ENCODE assay signal across 9 mouse cellular contexts in the genomic region with DNA sequence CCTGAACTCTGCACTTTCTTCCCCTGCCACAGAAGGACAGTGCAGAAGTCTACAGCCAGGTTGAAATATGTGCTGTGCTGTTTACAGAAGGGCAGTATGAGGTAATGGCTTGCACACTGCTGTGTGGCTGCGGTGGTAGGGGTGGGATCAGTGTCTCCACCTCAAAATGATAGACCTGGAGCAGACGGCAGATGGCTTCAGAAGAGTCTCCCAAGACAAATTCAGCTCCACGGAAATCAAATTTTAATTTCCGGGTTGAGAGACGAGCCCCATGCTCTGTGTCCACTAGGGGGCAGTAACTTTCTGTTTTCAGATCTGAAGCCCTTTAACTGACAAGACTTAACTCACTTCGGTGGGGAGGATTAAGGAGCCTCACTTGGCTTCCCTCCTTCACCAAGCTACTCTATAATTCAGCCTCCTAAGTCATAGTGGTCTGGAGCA. TPM values are rescaled to one million over a fixed set of nuclear protein-coding genes. Genes with fewer than 3 reads are reported as not detected.
A peak's percentile ranks its signal among the peaks of the same experiment; 100 is the strongest.
DNase-seq lines count a peak whose midpoint lies in the region; ATAC-seq lines count a peak whose summit lies in the region.
"Had no signal": no experiment of that assay in that cellular context is flagged by ENCODE, and none has a peak within 500 bp of the region (broad histone marks: within the 10 kb centered on the region; RNA-seq: fewer than 3 reads in every experiment).

No protein-coding gene starts in this region.

- no peaks in the 10 kb centered on the region for H3K9me3 ChIP-seq in forebrain, embryonic 14.5 days (replicated peaks; ENCODE audit: control insufficient read depth, low read length)
- H3K9me3 ChIP-seq in intestine, embryonic 14.5 days (ENCODE audit: control insufficient read depth, low read length) = no peaks in the 10 kb centered on the region
- no peaks in the 10 kb centered on the region for H3K9me3 ChIP-seq in liver, embryonic 16.5 days (replicated peaks; ENCODE audit: control insufficient read depth, low read length)

- ATAC-seq in forebrain, embryonic 14.5 days = peak; percentile 54; the same call in 1 of the 2 replicates
- ATAC-seq in intestine, embryonic 14.5 days (replicated peaks; ENCODE audit: low FRiP score, low TSS enrichment, low read depth) = no peak
- peak; percentile 64 for ATAC-seq in liver, embryonic 16.5 days (ENCODE audit: low read depth)

- H3K4me2 ChIP-seq in forebrain, embryonic 14.5 days (ENCODE audit: low read length) = no peak overlapping the region
- H3K4me2 ChIP-seq in intestine, embryonic 14.5 days (ENCODE audit: low read length) = no peak overlapping the region
- H3K4me2 ChIP-seq in liver, embryonic 16.5 days (ENCODE audit: low read depth, low read length) = peak overlapping the region; percentile 4; the same call in 1 of the 2 replicates

- WGBS in forebrain, embryonic 14.5 days = 9% methylated on average over 6 of the region's 6 CpGs
- WGBS in intestine, embryonic 14.5 days = 13% methylated on average over 6 of the region's 6 CpGs
- WGBS in liver, embryonic 16.5 days (ENCODE audit: insufficient replicate concordance) = 17% methylated on average over 6 of the region's 6 CpGs

- no peaks in the 10 kb centered on the region for H3K27me3 ChIP-seq in forebrain, embryonic 14.5 days (replicated peaks; ENCODE audit: control insufficient read depth, insufficient read depth, low read length)
- H3K27me3 ChIP-seq in intestine, embryonic 14.5 days (replicated peaks; ENCODE audit: control insufficient read depth, insufficient read depth, low read length) = no peaks in the 10 kb centered on the region
- H3K27me3 ChIP-seq in liver, embryonic 16.5 days (ENCODE audit: control insufficient read depth, insufficient read depth, low read depth, low read length) = no peaks in the 10 kb centered on the region

- H3K36me3 ChIP-seq in forebrain, embryonic 14.5 days (ENCODE audit: control insufficient read depth, insufficient read depth, low read length) = no peaks in the 10 kb centered on the region
- no peaks in the 10 kb centered on the region for H3K36me3 ChIP-seq in intestine, embryonic 14.5 days (ENCODE audit: control insufficient read depth, insufficient read depth, low read length)
- H3K36me3 ChIP-seq in liver, embryonic 16.5 days (ENCODE audit: control insufficient read depth, insufficient read depth) = no peaks in the 10 kb centered on the region

- peak; percentile 40 to 68 for DNase-seq in heart, adult 18-20 months
- DNase-seq in heart, postnatal 36 days = no peak
- peak; percentile 87 for DNase-seq in adipocyte (ENCODE audit: low spot score)
- peak; percentile 83 for DNase-seq in forebrain, embryonic 14.5 days (ENCODE audit: low spot score)
- DNase-seq in intestine, embryonic 14.5 days (ENCODE audit: low spot score) = peak; percentile 66
- DNase-seq in natural killer cell, adult 2 months (ENCODE audit: low spot score in 2 of 2) = peak; percentile 52 to 67
- no peak for DNase-seq in ovary, adult 18-20 months (ENCODE audit: low spot score)

- H3K27ac ChIP-seq in forebrain, embryonic 14.5 days (ENCODE audit: low read depth, low read length) = no peak overlapping the region
- no peak overlapping the region for H3K27ac ChIP-seq in intestine, embryonic 14.5 days (ENCODE audit: low read depth)
- H3K27ac ChIP-seq in liver, embryonic 16.5 days (ENCODE audit: low read length) = no peak overlapping the region

- intact Hi-C loops in heart, postnatal 36 days (cut with DNase I) = no loop called here

- no peak overlapping the region for H3K4me3 ChIP-seq in forebrain, embryonic 14.5 days (ENCODE audit: low read depth, low read length)
- no peak overlapping the region for H3K4me3 ChIP-seq in intestine, embryonic 14.5 days (ENCODE audit: low read depth, low read length)
- H3K4me3 ChIP-seq in liver, embryonic 16.5 days (ENCODE audit: low read depth, low read length) = no peak overlapping the region
- H3K4me3 ChIP-seq: erythroblast, embryonic 14.5 days had no signal

- H3K4me1 ChIP-seq in forebrain, embryonic 14.5 days (ENCODE audit: control insufficient read depth, insufficient read depth, low read length) = no peaks in the 10 kb centered on the region
- no peaks in the 10 kb centered on the region for H3K4me1 ChIP-seq in intestine, embryonic 14.5 days (replicated peaks; ENCODE audit: control insufficient read depth, insufficient read depth, low read length)
- H3K4me1 ChIP-seq in liver, embryonic 16.5 days (ENCODE audit: control insufficient read depth, low read depth, low read length) = peaks cover 4% of the 10 kb centered on the region; the same call in 1 of the 2 replicates

- no peak overlapping the region for H3K9ac ChIP-seq in forebrain, embryonic 14.5 days (ENCODE audit: low read length)
- no peak overlapping the region for H3K9ac ChIP-seq in intestine, embryonic 14.5 days (ENCODE audit: low read length)
- H3K9ac ChIP-seq in liver, embryonic 16.5 days (ENCODE audit: low read depth, low read length) = 0 out of 2 replicates have a peak overlapping the region, but pooled peaks have one; percentile 25

RNA-seq across cellular contexts. Expression of a gene that starts 12.0 kb away (rescaled TPM):
- total RNA-seq in heart, adult 18-20 months (2021) = 1 to 10 TPM; 4.2 to 5.7 TPM
- 1 to 10 TPM; 6.6 TPM for total RNA-seq in heart, postnatal 36 days (2021)
- 39.8 and 41.0 TPM in 2 replicates for polyA plus RNA-seq in forebrain, embryonic 14.5 days (2014; fragmentation: Nextera tagmentation; extraction: Ambion mirVana)
- 84.8 and 85.3 TPM in 2 replicates for polyA plus RNA-seq in intestine, embryonic 14.5 days (2014; fragmentation: Nextera tagmentation; extraction: Ambion mirVana)
- polyA plus RNA-seq in liver, embryonic 16.5 days (2015; fragmentation: Nextera tagmentation; extraction: Ambion mirVana) = 76.2 and 79.7 TPM in 2 replicates

Comparison
In these comparisons a context has a peak if more than half of its experiments do, and no peak if none do; other contexts are left out.
1. DNase-seq: peak in heart, adult 18-20 months (2 of 2), adipocyte (single experiment), forebrain, embryonic 14.5 days (single experiment), intestine, embryonic 14.5 days (single experiment) and natural killer cell, adult 2 months (2 of 2); none in heart, postnatal 36 days (0 of 2) and ovary, adult 18-20 months (single experiment).